Mouse (Mus musculus): Measurements from ENCODE around the gene Rnf138rt1. TPM values are rescaled to one million over a fixed set of nuclear protein-coding genes. Genes with fewer than 3 reads are reported as not detected.

Rnf138rt1 gene
- 2.9 and 4.6 TPM in 2 replicates for polyA plus RNA-seq (2015; fragmentation: Nextera tagmentation; extraction: Ambion mirVana)

DNA sequence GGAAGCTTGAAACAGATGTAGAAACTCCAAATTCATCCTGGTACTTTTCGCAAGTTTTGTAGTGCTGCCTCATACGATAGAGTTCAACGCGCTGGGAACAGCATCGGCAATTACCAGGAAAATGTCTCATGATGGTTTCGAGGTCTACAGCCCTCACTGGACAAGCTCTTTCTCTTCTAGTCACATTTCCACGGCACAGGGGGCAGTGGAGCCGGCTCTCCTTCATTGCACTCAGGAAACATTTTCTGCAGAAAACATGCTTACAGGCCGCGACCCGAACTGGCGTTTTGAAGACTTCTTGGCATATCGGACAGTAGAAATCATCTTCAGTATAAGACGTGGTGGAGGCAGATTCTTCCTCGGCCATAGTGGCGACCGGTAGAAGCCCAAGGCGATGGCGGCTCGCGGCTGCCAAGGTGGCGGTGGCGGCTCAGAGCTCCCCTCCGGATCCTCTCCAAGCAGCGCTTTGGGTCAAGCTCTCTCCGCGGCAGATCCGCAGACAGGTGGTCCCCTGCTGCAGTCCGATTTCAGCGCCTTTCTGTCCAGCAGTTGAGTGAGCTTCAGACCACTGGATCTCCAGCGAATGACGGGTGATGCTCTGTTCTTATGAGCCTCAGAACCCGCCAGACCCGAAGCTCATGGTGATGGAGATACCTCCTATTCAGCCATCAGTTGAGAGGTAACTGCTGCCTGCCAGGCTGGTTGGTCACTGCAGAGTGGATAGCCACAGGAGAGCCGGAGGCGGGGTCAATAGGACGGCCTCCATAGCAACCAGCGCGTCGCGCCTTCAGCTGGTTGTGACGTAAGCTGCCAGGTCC, at the start of gene Rnf138rt1:
TSS of gene Rnf138rt1 (minus strand) at position 713 of the 818 bp plus-strand sequence.
- Histone ChIP-seq H3K9me3 (ENCODE audit: control insufficient read depth, low read length) (no peaks in the 10 kb centered on the region), H3K27ac (ENCODE audit: low read length) (no peak within 1 kb of the TSS), H3K4me1 (replicated peaks; ENCODE audit: control insufficient read depth, insufficient read depth, low read length) (no peaks in the 10 kb centered on the region), H3K4me3 (replicated peaks; ENCODE audit: low read length) (peak within 1 kb of the TSS; percentile 47), H3K36me3 (ENCODE audit: control insufficient read depth, insufficient read depth) (no peaks in the 10 kb centered on the region), H3K4me2 (ENCODE audit: low read length) (peak within 1 kb of the TSS; percentile 65), H3K9ac (replicated peaks; ENCODE audit: low read depth, low read length) (peak within 1 kb of the TSS; percentile 38), H3K27me3 (replicated peaks; ENCODE audit: control insufficient read depth, insufficient read depth, low read length) (no peaks in the 10 kb centered on the region; the same call in none of the 2 replicates)
- peak; percentile 64 for ATAC-seq
- 22% methylated on average over 42 of the region's 42 CpGs for WGBS

DNA sequence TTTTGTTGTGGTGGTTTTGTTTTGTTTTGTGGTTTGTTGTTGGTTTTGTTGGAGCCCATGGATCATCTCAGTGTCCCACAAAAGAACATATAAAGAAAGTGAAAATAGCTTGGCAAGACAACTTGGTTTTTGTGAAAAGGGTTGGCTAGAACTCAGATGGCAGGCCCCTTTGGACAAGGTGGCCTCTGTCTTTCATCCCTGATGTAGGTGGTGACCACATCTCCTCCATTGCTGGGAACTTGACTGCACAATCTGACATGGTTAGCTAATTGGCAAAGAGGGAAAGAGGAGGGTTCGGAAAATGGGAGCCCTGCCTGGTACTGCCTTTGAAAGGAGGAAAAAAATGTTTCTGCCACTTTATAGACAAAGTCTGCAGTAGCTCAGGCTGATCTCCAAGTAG, 46.1 kb upstream of the Rnf138rt1 start:
- WGBS, result 47% methylated on average over 1 of the region's 1 CpGs
- Histone ChIP-seq H3K4me3 (replicated peaks; ENCODE audit: low read length) (no peak overlapping the region), H3K9me3 (ENCODE audit: control insufficient read depth, low read length) (no peaks in the 10 kb centered on the region)

GRCm38 (mm10) chrX:163766290-163766689, 5.2 kb upstream of the Rnf138rt1 start:
- no peaks in the 10 kb centered on the region for H3K36me3 ChIP-seq (ENCODE audit: control insufficient read depth, insufficient read depth)
- ATAC-seq, result no peak
- H3K4me3 ChIP-seq (replicated peaks; ENCODE audit: low read length), result no peak overlapping the region
- 42% methylated on average over 3 of the region's 3 CpGs for WGBS
- H3K4me2 ChIP-seq (ENCODE audit: low read length), result no peak overlapping the region
- no peaks in the 10 kb centered on the region; the same call in none of the 2 replicates for H3K27me3 ChIP-seq (replicated peaks; ENCODE audit: control insufficient read depth, insufficient read depth, low read length)
- no peak overlapping the region for H3K27ac ChIP-seq (ENCODE audit: low read length)
- no peaks in the 10 kb centered on the region for H3K4me1 ChIP-seq (replicated peaks; ENCODE audit: control insufficient read depth, insufficient read depth, low read length)
- H3K9me3 ChIP-seq (ENCODE audit: control insufficient read depth, low read length), result no peaks in the 10 kb centered on the region
- no peak overlapping the region for H3K9ac ChIP-seq (replicated peaks; ENCODE audit: low read depth, low read length)

More for the DNA sequence above, 46.1 kb upstream of the Rnf138rt1 start:
- no peaks in the 10 kb centered on the region for H3K4me1 ChIP-seq (replicated peaks; ENCODE audit: control insufficient read depth, insufficient read depth, low read length)
- H3K27me3 ChIP-seq (replicated peaks; ENCODE audit: control insufficient read depth, insufficient read depth, low read length), result no peaks in the 10 kb centered on the region
- no peak overlapping the region for H3K9ac ChIP-seq (replicated peaks; ENCODE audit: low read depth, low read length)
- no peak overlapping the region for H3K27ac ChIP-seq (ENCODE audit: low read length)
- ATAC-seq, result peak; percentile 65
- H3K4me2 ChIP-seq (ENCODE audit: low read length), result no peak overlapping the region
- H3K36me3 ChIP-seq (ENCODE audit: control insufficient read depth, insufficient read depth), result no peaks in the 10 kb centered on the region

GRCm38 (mm10) chrX:163761435-163761828, 303 bp upstream of the Rnf138rt1 start:
- no peak overlapping the region for H3K27ac ChIP-seq (ENCODE audit: low read length)
- peak overlapping the region; percentile 65 for H3K4me2 ChIP-seq (ENCODE audit: low read length)
- no peaks in the 10 kb centered on the region; the same call in none of the 2 replicates for H3K27me3 ChIP-seq (replicated peaks; ENCODE audit: control insufficient read depth, insufficient read depth, low read length)
- H3K4me1 ChIP-seq (replicated peaks; ENCODE audit: control insufficient read depth, insufficient read depth, low read length), result no peaks in the 10 kb centered on the region
- ATAC-seq, result peak; percentile 49
- peak overlapping the region; percentile 47 for H3K4me3 ChIP-seq (replicated peaks; ENCODE audit: low read length)
- 30% methylated on average over 10 of the region's 10 CpGs for WGBS
- peak overlapping the region; percentile 38; the same call in 1 of the 2 replicates for H3K9ac ChIP-seq (replicated peaks; ENCODE audit: low read depth, low read length)
- no peaks in the 10 kb centered on the region for H3K36me3 ChIP-seq (ENCODE audit: control insufficient read depth, insufficient read depth)
- H3K9me3 ChIP-seq (ENCODE audit: control insufficient read depth, low read length), result no peaks in the 10 kb centered on the region

DNA sequence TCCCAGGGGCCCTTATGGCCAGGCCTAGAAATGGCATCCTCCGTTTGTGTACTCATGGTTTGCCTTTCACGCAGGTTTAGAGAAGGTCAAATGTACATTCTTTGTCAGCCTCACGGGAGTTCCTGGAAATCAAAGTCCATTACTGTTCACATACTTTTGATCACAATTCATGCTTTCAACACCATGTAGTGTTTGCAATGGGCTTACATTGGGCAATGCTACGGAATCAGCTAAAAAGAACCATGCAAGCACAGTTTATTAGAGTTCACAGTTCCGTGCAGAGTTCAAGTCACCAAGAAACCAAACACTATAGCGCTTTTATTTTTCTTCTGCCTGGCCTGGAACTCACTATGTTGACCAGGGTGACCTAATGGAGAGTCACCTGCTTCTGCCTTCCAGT, 15.1 kb downstream of the Rnf138rt1 start:
- Histone ChIP-seq H3K9me3 (ENCODE audit: control insufficient read depth, low read length) (no peaks in the 10 kb centered on the region), H3K4me1 (replicated peaks; ENCODE audit: control insufficient read depth, insufficient read depth, low read length) (no peaks in the 10 kb centered on the region), H3K9ac (replicated peaks; ENCODE audit: low read depth, low read length) (no peak overlapping the region), H3K4me3 (replicated peaks; ENCODE audit: low read length) (no peak overlapping the region), H3K4me2 (ENCODE audit: low read length) (no peak overlapping the region), H3K36me3 (ENCODE audit: control insufficient read depth, insufficient read depth) (no peaks in the 10 kb centered on the region), H3K27ac (ENCODE audit: low read length) (no peak overlapping the region), H3K27me3 (replicated peaks; ENCODE audit: control insufficient read depth, insufficient read depth, low read length) (no peaks in the 10 kb centered on the region)
- ATAC-seq, result no peak
- 88% methylated on average over 6 of the region's 6 CpGs for WGBS

- H3K9me3 ChIP-seq (ENCODE audit: control insufficient read depth, low read length), result no peaks in the 10 kb centered on the region
- no peak overlapping the region for H3K9ac ChIP-seq (replicated peaks; ENCODE audit: low read depth, low read length)
- H3K27ac ChIP-seq (ENCODE audit: low read length), result no peak overlapping the region
- no peaks in the 10 kb centered on the region for H3K4me1 ChIP-seq (replicated peaks; ENCODE audit: control insufficient read depth, insufficient read depth, low read length)
- no peak overlapping the region for H3K4me3 ChIP-seq (replicated peaks; ENCODE audit: low read length)
- WGBS, result 73% methylated on average over 2 of the region's 2 CpGs
- H3K27me3 ChIP-seq (replicated peaks; ENCODE audit: control insufficient read depth, insufficient read depth, low read length), result no peaks in the 10 kb centered on the region
- no peak for ATAC-seq
- no peaks in the 10 kb centered on the region for H3K36me3 ChIP-seq (ENCODE audit: control insufficient read depth, insufficient read depth)
- H3K4me2 ChIP-seq (ENCODE audit: low read length), result no peak overlapping the region
Observed at GRCm38 (mm10) chrX:163743896-163744295, 17.2 kb downstream of the Rnf138rt1 start.

- H3K9ac ChIP-seq (replicated peaks; ENCODE audit: low read depth, low read length), result no peak overlapping the region
- H3K36me3 ChIP-seq (ENCODE audit: control insufficient read depth, insufficient read depth), result no peaks in the 10 kb centered on the region
- ATAC-seq, result peak; percentile 61; the same call in 1 of the 2 replicates
- no peaks in the 10 kb centered on the region for H3K27me3 ChIP-seq (replicated peaks; ENCODE audit: control insufficient read depth, insufficient read depth, low read length)
- WGBS, result 47% methylated on average over 1 of the region's 1 CpGs
- H3K9me3 ChIP-seq (ENCODE audit: control insufficient read depth, low read length), result no peaks in the 10 kb centered on the region
- H3K4me3 ChIP-seq (replicated peaks; ENCODE audit: low read length), result no peak overlapping the region
- no peak overlapping the region for H3K27ac ChIP-seq (ENCODE audit: low read length)
- no peak overlapping the region for H3K4me2 ChIP-seq (ENCODE audit: low read length)
- H3K4me1 ChIP-seq (replicated peaks; ENCODE audit: control insufficient read depth, insufficient read depth, low read length), result no peaks in the 10 kb centered on the region
Observed at GRCm38 (mm10) chrX:163738904-163739303, 22.2 kb downstream of the Rnf138rt1 start.

DNA sequence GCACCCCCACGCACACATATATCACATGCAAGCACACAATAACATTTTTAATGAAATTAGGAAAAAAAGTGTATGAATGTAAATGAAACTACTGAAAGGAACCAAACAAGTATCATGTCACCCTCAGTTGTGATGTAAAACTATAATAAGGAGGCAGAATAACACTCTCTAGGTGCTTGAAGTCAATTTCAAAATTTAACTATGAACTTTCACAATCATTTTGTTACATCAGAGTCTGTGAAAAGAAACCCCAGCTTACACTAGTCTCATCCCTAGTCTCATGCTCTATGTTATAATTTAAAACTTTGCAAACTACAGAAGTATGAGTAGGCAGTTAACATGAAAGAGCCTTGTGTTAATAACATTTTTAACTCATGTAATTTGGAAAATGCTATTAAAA, 27.0 kb downstream of the Rnf138rt1 start:
- 84% methylated on average over 1 of the region's 1 CpGs for WGBS
- H3K27ac ChIP-seq (ENCODE audit: low read length), result no peak overlapping the region
- H3K4me3 ChIP-seq (replicated peaks; ENCODE audit: low read length), result no peak overlapping the region
- no peaks in the 10 kb centered on the region for H3K4me1 ChIP-seq (replicated peaks; ENCODE audit: control insufficient read depth, insufficient read depth, low read length)
- H3K9me3 ChIP-seq (ENCODE audit: control insufficient read depth, low read length), result no peaks in the 10 kb centered on the region
- H3K36me3 ChIP-seq (ENCODE audit: control insufficient read depth, insufficient read depth), result no peaks in the 10 kb centered on the region
- H3K9ac ChIP-seq (replicated peaks; ENCODE audit: low read depth, low read length), result no peak overlapping the region
- ATAC-seq, result no peak
- no peak overlapping the region for H3K4me2 ChIP-seq (ENCODE audit: low read length)
- H3K27me3 ChIP-seq (replicated peaks; ENCODE audit: control insufficient read depth, insufficient read depth, low read length), result no peaks in the 10 kb centered on the region

- H3K27ac ChIP-seq (ENCODE audit: low read length), result peak overlapping the region; percentile 65
- H3K4me3 ChIP-seq (replicated peaks; ENCODE audit: low read length), result no peak overlapping the region
- ATAC-seq, result peak; percentile 59
- H3K4me1 ChIP-seq (replicated peaks; ENCODE audit: control insufficient read depth, insufficient read depth, low read length), result no peaks in the 10 kb centered on the region
- H3K36me3 ChIP-seq (ENCODE audit: control insufficient read depth, insufficient read depth), result no peaks in the 10 kb centered on the region
- H3K27me3 ChIP-seq (replicated peaks; ENCODE audit: control insufficient read depth, insufficient read depth, low read length), result no peaks in the 10 kb centered on the region
- no peak overlapping the region for H3K9ac ChIP-seq (replicated peaks; ENCODE audit: low read depth, low read length)
- no peaks in the 10 kb centered on the region for H3K9me3 ChIP-seq (ENCODE audit: control insufficient read depth, low read length)
- no peak overlapping the region for H3K4me2 ChIP-seq (ENCODE audit: low read length)
Observed at GRCm38 (mm10) chrX:163723630-163724029, 37.5 kb downstream of the Rnf138rt1 start.

Measured in forebrain, embryonic 16.5 days (tissue).